Mouse (Mus musculus) cerebellum, postnatal 36 days (tissue): Measurements from ENCODE around the gene Sectm1a.
A peak's percentile ranks its signal among the peaks of the same experiment; 100 is the strongest.
"Not testable (repeated sequence)": the region's sequence is repeated elsewhere in the genome, so short reads cannot be mapped to it uniquely, and the experiment has no call there.

Experiments used
- DNase-seq, 2 experiments: peaks; one replicate each; pipeline ENCODE4 v3.0.0; 2021 to 2022; ENCODE audit warnings: mixed read lengths in 2 of 2

The Sectm1a gene

DNA sequence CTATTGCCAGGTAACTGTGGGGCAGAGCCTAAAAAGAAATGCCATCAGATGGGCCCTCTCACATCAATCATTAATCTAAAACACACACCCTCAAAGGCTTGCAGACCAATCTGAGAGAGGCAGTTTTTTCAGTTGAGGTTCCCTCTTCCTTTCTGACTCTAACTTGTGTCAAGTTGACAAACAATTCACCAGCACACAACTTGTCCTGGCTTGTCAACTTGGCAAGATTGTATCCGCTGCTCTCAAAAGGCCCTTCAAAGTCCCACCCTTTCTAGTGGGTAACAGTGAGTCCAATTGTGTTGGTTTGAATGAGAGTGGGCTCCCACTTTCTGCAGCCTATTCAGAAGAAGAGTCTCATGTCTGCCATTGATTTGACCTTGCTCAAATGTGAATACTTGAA is 35.7 kb downstream of the Sectm1a start:
- DNase-seq: no peak

DNA sequence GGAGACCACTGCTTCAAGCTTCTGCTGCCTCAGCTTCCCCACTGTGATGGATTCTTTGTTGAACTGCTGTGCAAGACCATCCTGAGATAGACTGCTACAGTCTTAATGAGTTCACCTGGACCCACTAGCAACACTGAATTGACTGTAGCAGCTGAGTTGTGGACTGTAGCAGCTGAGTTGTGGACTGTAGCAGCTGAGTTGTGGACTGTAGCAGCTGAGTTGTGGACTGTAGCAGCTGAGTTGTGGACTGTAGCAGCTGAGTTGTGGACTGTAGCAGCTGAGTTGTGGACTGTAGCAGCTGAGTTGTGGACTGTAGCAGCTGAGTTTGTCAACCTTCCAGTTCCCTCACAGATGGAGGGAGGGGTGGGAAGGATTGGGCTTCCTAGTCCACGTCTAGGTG is 38.0 kb downstream of the Sectm1a start:
- DNase-seq: not testable (repeated sequence)

DNA sequence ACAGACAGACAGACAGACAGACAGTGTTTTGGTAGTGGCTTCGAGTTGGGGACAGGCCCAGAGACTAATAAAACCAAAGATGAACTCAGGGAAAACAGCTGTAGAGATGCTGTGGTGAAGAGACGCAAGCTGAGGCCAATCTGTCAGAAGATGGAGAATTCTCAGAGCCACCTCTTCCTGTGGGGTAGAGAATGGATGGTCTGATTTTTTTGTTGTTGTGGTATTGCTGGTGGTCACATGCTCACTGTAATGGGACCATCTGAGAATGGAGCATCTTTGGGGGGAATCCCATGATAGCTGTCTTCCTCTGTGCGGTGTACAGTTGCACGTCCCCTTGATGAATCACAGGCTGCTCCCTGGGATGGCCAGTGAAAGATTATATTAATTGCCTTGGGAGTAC is 38.5 kb downstream of the Sectm1a start:
- DNase-seq: no peak

GRCm38 (mm10) chr11:121041636-121042035 is 39.4 kb downstream of the Sectm1a start:
- no peak for DNase-seq

GRCm38 (mm10) chr11:121041212-121041611 is 39.8 kb downstream of the Sectm1a start:
- DNase-seq: peak; percentile 76 to 79

DNA sequence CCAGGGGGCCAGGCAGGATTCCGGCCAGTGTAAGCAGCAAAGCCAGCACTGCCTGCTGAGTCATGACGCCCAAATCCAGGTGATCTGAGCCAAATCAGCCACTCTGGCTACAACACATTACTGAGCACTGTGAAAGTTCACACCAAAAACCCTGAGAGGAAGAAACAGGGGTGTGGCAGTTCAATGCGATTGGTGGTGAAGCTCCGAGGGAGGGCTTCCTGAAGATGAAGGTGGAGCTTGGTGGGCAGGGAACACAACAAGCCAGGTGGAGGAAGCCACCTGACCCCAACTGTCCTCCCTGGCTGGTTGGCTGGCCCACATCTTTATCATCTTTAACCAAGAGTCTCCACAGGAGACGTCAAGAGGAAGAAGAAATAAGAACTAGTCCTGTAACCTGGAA is 41.7 kb downstream of the Sectm1a start, which contains the start of gene Cd7:
Gene Cd7 (minus strand): TSS at position 117 of the 400 bp plus-strand sequence.
- no peak for DNase-seq

GRCm38 (mm10) chr11:121038366-121039240 is 42.4 kb downstream of the Sectm1a start:
- no peak for DNase-seq

- no peak for DNase-seq
Measured at GRCm38 (mm10) chr11:121033118-121033517, 47.9 kb downstream of the Sectm1a start.

DNA sequence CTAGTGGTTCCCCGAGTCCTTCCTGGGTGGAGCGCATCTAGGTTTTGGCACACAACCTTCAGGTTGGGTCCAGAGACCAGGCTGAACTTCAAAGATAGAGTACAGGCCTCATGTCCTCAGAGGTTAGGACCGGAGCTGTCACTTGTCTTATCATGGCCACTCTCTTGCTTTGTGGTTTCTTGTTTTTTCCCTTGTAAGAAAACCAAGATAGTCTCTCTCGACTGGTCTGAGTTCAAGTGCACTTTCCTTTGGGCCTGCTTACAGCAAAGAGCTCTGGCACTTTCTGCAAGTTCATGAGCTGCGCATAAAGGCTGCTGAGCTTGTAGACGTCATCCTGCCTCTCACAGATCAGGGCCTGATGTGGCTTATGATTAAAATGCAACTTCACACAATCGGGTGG is 53.8 kb downstream of the Sectm1a start:
- DNase-seq: no peak

GRCm38 (mm10) chr11:121024163-121024562 is 56.9 kb downstream of the Sectm1a start:
- DNase-seq: no peak

- no peak for DNase-seq
Measured at GRCm38 (mm10) chr11:121019501-121019900, 61.5 kb downstream of the Sectm1a start.

- DNase-seq: peak; percentile 52 to 56
Measured at GRCm38 (mm10) chr11:121017703-121018102, 63.3 kb downstream of the Sectm1a start.
